Mouse (Mus musculus) hindbrain, embryonic 11.5 days (tissue): ENCODE results near the gene Ezh1. TPM values are rescaled to one million over a fixed set of nuclear protein-coding genes. Genes with fewer than 3 reads are reported as not detected.

Experiments
- ATAC-seq: fragments of 200-750 bp; cut with Nextera tagmentation; 2 replicates; pipeline ENCODE4 v1.8.0; 2017; ENCODE audit warnings: mild to moderate bottlenecking, moderate TSS enrichment, moderate library complexity; ENCODE audit not compliant: low FRiP score
- DNase-seq: peaks from one replicate; pipeline ENCODE4 v3.0.0-alpha.2; 2015; ENCODE audit warnings: low spot score
- H3K27ac ChIP-seq: fragments of 300-500 bp; sonication (generic); 2 replicates; pipeline ENCODE4 v1.5.1; 2014; ENCODE audit warnings: mild to moderate bottlenecking, low read depth, low read length
- H3K27me3 ChIP-seq: fragments of 300-500 bp; sonication (generic); 2 replicates; pipeline ENCODE4 v1.6.1; 2014; ENCODE audit warnings: mild to moderate bottlenecking, low read length, moderate library complexity, mixed read lengths; ENCODE audit not compliant: control insufficient read depth, insufficient read depth
- H3K36me3 ChIP-seq: fragments of 300-500 bp; sonication (generic); 2 replicates; pipeline ENCODE4 v1.6.1; 2014; ENCODE audit warnings: mild to moderate bottlenecking, low read length, moderate library complexity, mixed read lengths; ENCODE audit not compliant: control insufficient read depth, insufficient read depth
- H3K4me1 ChIP-seq: fragments of 300-500 bp; sonication (generic); replicated peaks from 2 replicates; pipeline ENCODE4 v1.6.1; 2014; ENCODE audit warnings: low read length, mixed read lengths; ENCODE audit not compliant: control insufficient read depth, insufficient read depth
- H3K4me2 ChIP-seq: fragments of 300-500 bp; sonication (generic); replicated peaks from 2 replicates; pipeline ENCODE4 v1.6.1; 2014; ENCODE audit warnings: mild to moderate bottlenecking, low read depth, low read length
- H3K4me3 ChIP-seq: fragments of 300-500 bp; sonication (generic); 2 replicates; pipeline ENCODE4 v1.5.1; 2014; ENCODE audit warnings: low read depth, low read length
- H3K9ac ChIP-seq: fragments of 300-500 bp; sonication (generic); 2 replicates; pipeline ENCODE4 v1.6.1; 2014; ENCODE audit warnings: low read depth, low read length
- H3K9me3 ChIP-seq: fragments of 300-500 bp; sonication (generic); 2 replicates; pipeline ENCODE4 v1.6.1; 2016; ENCODE audit warnings: low read length; ENCODE audit not compliant: control insufficient read depth
- WGBS: fragments of 180-500 bp; shearing (Covaris S2); extraction: QIAGEN DNeasy Blood & Tissue Kit; methylation state at CpG from one replicate; pipeline ENCODE4 v1.1.7; 2014; 5-methylcytosine and 5-hydroxymethylcytosine counted together
- polyA plus RNA-seq: library from polyadenylated mRNA; unstranded; fragments of >200 nt; fragmentation: Nextera tagmentation; extraction: Ambion mirVana; gene quantifications from 2 replicates; pipeline ENCODE4 v1.2.1, GENCODE M21; 2014

The Ezh1 gene
- polyA plus RNA-seq, 1 experiment from 2014 or later, result 11.1 TPM

DNA sequence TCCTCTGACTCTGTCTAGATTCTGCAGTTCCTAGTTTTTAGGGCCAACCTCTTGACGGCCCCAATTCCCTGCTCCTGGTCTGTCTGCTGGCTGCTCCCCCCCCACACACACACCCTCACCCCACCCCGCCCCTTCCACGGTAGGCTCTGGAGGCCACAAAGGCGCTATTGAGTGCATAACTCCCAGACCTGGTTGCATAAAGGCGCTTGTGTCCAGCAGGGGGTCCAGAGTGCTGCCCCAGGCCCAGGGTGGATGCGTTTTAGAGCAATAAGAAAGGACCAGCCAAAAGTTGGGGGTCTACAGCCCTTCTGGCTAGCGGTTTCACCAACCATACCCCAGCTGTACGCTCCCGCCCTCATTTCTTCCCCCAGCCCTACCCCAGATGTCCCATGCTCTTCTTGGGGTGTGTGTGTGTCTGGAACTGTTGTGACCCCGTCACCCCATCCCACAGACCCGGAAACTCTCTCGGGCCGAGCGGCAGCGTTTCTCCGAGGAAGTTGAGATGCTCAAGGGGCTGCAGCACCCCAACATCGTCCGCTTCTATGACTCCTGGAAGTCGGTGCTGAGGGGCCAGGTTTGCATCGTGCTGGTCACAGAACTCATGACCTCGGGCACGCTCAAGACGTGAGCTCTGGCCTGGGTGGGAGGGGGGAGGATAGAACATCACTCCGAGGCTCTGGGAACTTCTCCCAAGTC lies 36.2 kb upstream of the Ezh1 start:
- H3K4me1 ChIP-seq, result peaks cover 18% of the 10 kb centered on the region
- H3K4me2 ChIP-seq, result peak overlapping the region; percentile 17; the same call in 1 of the 2 replicates
- 1% methylated on average over 24 of the region's 24 CpGs for WGBS
- peak overlapping the region; percentile 20; the same call in 1 of the 2 replicates for H3K4me3 ChIP-seq
- no peak overlapping the region for H3K27ac ChIP-seq
- no peak for ATAC-seq
- peak; percentile 49 for DNase-seq
- H3K27me3 ChIP-seq, result peaks cover 41% of the 10 kb centered on the region
- no peaks in the 10 kb centered on the region for H3K9me3 ChIP-seq
- no peak overlapping the region for H3K9ac ChIP-seq
- H3K36me3 ChIP-seq, result no peaks in the 10 kb centered on the region

DNA sequence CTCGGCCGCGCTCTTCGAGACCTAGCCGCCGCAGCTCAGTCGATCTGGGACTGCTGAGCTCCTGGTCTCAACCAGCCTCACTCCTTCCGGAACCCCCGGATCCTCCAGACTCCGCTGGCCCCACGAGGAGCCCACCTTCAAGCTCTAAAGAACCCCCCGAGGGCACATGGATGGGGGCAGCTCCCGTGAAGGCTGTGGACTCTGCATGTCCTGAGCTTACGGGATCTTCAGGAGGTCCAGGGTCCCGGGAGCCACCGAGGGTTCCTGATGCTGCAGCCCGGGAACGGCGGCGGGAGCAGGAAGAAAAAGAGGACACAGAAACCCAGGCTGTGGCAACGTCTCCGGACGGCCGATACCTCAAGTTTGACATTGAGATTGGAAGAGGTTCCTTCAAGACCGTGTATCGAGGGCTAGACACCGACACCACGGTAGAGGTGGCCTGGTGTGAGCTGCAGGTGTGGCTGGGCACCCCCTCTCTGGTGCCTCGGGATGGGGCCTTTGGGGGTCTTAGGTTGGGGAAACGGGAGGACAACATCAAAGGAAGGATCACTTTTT lies 34.6 kb upstream of the Ezh1 start:
- H3K4me2 ChIP-seq, result peak overlapping the region; percentile 77
- no peak overlapping the region for H3K27ac ChIP-seq
- no peaks in the 10 kb centered on the region for H3K36me3 ChIP-seq
- peaks cover 18% of the 10 kb centered on the region for H3K4me1 ChIP-seq
- H3K9me3 ChIP-seq, result no peaks in the 10 kb centered on the region
- peak overlapping the region; percentile 53 for H3K9ac ChIP-seq
- H3K4me3 ChIP-seq, result peak overlapping the region; percentile 37
- WGBS, result under 1% methylated on average over 30 of the region's 30 CpGs
- ATAC-seq, result no peak
- peak; percentile 44 for DNase-seq
- peaks cover 39% of the 10 kb centered on the region for H3K27me3 ChIP-seq

DNA sequence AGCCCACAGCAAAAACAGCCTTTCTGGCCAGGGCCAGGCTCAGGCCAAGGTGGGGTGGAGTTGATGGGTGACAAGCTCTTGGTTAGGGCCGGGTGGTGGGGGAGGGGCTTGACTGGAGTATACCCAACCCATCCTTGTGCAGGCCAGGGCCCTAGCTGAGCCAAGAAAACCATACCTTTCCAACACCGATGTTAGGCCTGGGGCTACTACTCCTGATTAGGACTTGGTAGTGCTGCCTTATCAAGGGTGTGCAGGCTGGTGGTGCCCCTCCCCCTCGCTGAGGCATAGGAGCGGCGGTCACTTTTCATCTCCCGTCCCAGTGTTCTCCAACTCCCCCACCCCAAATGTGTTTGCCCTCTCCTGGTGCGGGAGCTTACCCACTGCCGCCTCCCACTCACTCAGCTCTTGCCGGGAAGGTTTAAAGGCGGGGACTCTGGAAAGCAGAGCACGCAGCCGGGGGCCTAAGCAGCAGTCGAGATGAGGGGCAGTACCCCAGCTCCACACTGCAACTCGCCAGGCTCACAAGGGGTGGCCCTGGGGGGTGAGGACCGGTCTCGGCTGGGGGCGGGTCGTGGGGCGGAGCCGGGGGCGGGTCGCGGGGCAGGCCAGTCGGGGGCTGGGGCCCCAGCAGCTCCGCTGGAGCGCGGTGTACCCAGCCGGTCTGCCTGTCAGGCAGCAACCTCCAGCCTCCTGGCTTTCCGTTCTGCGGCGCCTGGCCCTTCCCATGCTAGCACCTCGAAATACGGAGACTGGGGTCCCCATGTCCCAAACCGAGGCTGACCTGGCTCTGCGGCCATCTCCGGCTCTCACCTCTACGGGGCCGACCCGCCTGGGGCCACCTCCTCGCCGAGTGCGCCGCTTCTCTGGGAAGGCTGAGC lies 33.9 kb upstream of the Ezh1 start, which contains the start of gene Wnk4:
Gene Wnk4, plus strand, starts transcription at position 620 of the 878 bp plus-strand sequence.
- Histone ChIP-seq H3K4me2 (peak within 1 kb of the TSS; percentile 77), H3K9me3 (no peaks in the 10 kb centered on the region), H3K4me1 (peaks cover 18% of the 10 kb centered on the region), H3K27ac (peak within 1 kb of the TSS; percentile 61), H3K27me3 (peaks cover 37% of the 10 kb centered on the region), H3K9ac (peak within 1 kb of the TSS; percentile 53), H3K4me3 (peak within 1 kb of the TSS; percentile 37), H3K36me3 (no peaks in the 10 kb centered on the region)
- WGBS, result under 1% methylated on average over 29 of the region's 43 CpGs
- peak; percentile 67 for DNase-seq
- peak; percentile 67 for ATAC-seq

DNA sequence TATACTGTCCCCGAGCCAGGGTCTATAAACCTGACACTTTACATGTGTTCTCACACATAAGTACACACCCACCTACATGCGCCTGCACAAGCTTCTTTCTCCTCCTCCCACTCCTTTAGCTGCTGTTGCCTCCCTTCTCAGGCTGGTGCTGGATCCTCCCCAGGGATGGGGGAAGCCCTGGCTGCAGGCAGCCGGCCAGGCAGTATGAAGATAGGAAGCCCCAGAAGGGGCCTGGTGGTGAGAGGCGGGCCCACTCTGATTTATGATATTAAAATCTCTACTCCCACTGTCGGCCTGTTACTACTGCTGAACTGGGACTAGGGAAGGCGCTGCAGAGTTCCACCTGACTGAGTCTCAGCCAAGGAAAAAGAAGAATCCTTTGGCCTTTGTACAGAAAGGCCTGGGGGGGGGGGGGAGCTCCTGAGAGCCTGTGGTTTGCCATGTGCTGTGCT lies 33.0 kb upstream of the Ezh1 start:
- Histone ChIP-seq H3K36me3 (no peaks in the 10 kb centered on the region), H3K27me3 (peaks cover 31% of the 10 kb centered on the region), H3K4me3 (no peak overlapping the region), H3K4me1 (peaks cover 18% of the 10 kb centered on the region), H3K9ac (0 out of 2 replicates have a peak overlapping the region, but pooled peaks have one; percentile 53), H3K27ac (peak overlapping the region; percentile 61; the same call in 1 of the 2 replicates), H3K9me3 (no peaks in the 10 kb centered on the region), H3K4me2 (peak overlapping the region; percentile 77)
- 54% methylated on average over 6 of the region's 6 CpGs for WGBS
- DNase-seq (no peak), ATAC-seq (no peak)

DNA sequence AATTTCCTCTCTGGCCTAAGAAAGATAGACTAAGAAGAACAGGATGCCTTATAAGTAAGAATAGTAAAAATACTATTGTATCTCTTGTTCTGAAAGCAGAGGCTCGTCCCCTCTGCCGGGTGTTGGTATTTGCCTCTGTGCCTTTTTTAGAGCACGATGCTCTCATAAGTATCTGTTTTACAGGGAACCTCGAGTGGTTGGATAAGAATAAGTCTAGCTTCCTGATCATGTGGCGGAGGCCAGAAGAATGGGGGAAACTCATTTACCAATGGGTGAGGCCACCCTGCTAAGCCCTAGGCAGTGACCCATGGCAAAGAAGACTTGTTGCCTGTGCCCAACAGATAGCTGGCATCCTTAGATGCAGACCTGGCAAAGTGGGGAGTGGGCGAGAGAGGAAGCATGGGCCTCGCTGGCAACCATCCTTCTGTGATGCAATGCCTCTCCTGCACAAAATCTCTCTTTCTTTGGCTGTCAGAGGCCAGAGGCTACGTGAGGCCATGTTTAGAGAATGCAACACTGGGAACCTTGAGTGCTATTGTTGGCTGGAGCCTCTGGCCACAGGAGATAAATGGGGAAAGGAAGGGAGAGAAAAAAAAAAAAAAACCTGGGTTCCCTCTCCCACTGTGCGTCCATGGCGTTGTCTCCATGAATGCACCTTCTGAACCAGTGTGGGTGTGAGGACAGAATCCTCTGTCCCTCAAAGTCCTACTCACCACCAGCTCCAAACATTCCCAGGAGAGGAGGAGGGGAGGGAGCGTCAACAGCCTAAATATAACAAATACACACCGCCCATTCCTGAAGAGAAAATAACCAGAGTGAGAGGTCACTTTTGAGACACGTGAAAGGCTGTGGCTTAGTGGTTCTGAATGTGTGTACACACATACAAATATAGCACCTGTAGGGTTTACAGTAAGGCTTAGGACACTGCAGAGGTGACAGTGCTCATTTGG lies 29.8 kb upstream of the Ezh1 start:
- H3K36me3 ChIP-seq, result no peaks in the 10 kb centered on the region
- WGBS, result 93% methylated on average over 13 of the region's 13 CpGs
- peaks cover 14% of the 10 kb centered on the region for H3K4me1 ChIP-seq
- no peak overlapping the region for H3K4me2 ChIP-seq
- ATAC-seq, result no peak
- no peak for DNase-seq
- H3K9me3 ChIP-seq, result no peaks in the 10 kb centered on the region
- H3K27me3 ChIP-seq, result 0 out of 2 replicates have a peak, but pooled peaks cover 2% of the 10 kb centered on the region
- H3K9ac ChIP-seq, result no peak overlapping the region
- no peak overlapping the region for H3K4me3 ChIP-seq
- no peak overlapping the region for H3K27ac ChIP-seq

DNA sequence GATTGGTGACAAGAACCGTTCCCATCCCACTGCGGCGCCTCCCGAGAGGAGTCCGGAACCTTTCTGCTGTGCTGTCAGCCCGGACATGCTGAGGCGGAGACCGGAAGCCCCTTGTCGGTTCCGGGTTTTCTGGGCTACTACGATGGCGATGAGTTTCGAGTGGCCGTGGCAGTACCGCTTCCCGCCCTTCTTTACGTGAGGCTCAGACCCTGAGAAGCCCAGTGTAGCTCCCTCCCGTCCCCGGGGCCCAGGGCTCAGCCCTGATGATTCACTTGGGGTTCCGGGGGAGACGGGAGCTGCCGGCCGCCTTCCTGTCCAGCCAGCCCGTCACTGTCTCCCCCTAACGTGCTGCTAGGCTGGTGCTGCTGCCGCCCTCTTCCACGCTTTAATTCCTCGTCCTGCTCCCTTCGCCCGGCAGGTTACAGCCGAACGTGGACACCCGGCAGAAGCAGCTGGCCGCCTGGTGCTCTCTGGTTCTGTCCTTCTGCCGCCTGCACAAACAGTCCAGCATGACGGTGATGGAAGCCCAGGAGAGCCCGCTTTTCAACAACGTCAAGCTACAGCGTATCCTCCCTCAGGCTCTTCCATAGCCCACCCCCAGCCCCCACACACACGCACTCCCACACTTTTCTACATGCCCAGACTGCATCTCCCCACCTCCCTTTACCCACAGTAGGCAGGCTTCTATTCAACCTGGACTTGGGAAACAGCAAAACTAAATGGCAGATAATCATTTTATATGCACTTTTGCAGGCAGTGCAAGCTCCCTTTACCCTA lies 27.5 kb upstream of the Ezh1 start, which contains the start of gene Vps25:
Gene Vps25, plus strand, starts transcription at position 95 of the 777 bp plus-strand sequence.
- under 1% methylated on average over 40 of the region's 40 CpGs for WGBS
- Histone ChIP-seq H3K4me3 (peak within 1 kb of the TSS; percentile 78), H3K27ac (peak within 1 kb of the TSS; percentile 87), H3K36me3 (no peaks in the 10 kb centered on the region), H3K4me1 (peaks cover 4% of the 10 kb centered on the region; the same call in 1 of the 2 replicates), H3K4me2 (peak within 1 kb of the TSS; percentile 86), H3K9ac (peak within 1 kb of the TSS; percentile 93), H3K27me3 (no peaks in the 10 kb centered on the region), H3K9me3 (no peaks in the 10 kb centered on the region)
- 0 out of 2 replicates have a peak, but pooled peaks have one; percentile 45 for ATAC-seq
- peak; percentile 91 for DNase-seq

DNA sequence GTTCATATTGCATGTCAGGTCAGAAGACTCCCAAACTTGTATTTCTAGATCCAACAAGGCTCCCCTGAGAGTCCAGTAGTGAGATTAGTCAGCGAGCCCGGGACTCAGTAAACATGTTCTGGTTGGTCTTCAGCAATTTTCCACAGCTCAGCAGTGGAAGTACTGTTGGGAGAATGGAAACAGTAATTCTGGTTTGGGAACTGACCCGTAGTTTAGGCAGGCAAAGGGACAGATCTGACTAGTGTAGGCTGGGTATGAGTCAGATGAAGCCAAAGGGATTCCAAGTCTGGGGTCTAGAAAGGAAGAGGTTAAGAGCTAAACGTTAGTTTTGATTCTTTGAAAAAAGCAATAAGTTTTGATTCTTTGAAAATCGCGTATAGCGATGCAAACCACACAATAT lies 26.7 kb upstream of the Ezh1 start:
- 13% methylated on average over 7 of the region's 7 CpGs for WGBS
- Histone ChIP-seq H3K4me3 (peak overlapping the region; percentile 78), H3K27ac (peak overlapping the region; percentile 87), H3K27me3 (peaks cover under 1% of the 10 kb centered on the region), H3K4me1 (peaks cover 3% of the 10 kb centered on the region; the same call in 1 of the 2 replicates), H3K9ac (peak overlapping the region; percentile 93), H3K9me3 (no peaks in the 10 kb centered on the region), H3K4me2 (peak overlapping the region; percentile 86), H3K36me3 (no peaks in the 10 kb centered on the region)
- peak; percentile 47 for DNase-seq
- ATAC-seq, result no peak
